Mouse (Mus musculus): Measurements from ENCODE around the gene Cdh7.
"Not testable (repeated sequence)": the region's sequence is repeated elsewhere in the genome, so short reads cannot be mapped to it uniquely, and the experiment has no call there.

Gene Cdh7

GRCm38 (mm10) chr1:109982064-109982808 is at the start of gene Cdh7:
Cdh7 (plus strand) TSS chr1:109982431.
- DNase-seq (ENCODE audit: low read depth, low spot score), result no peak

GRCm38 (mm10) chr1:109932674-109933073 is 49.6 kb upstream of the Cdh7 start:
- no peak for DNase-seq (ENCODE audit: low read depth, low spot score)

- DNase-seq (ENCODE audit: low read depth, low spot score), result no peak
Measured at GRCm38 (mm10) chr1:109948571-109948970, 33.7 kb upstream of the Cdh7 start.

GRCm38 (mm10) chr1:109971721-109972425 is 10.4 kb upstream of the Cdh7 start:
- no peak for DNase-seq (ENCODE audit: low read depth, low spot score)

- no peak for DNase-seq (ENCODE audit: low read depth, low spot score)
Measured at GRCm38 (mm10) chr1:109972426-109973015, 9.7 kb upstream of the Cdh7 start.

DNA sequence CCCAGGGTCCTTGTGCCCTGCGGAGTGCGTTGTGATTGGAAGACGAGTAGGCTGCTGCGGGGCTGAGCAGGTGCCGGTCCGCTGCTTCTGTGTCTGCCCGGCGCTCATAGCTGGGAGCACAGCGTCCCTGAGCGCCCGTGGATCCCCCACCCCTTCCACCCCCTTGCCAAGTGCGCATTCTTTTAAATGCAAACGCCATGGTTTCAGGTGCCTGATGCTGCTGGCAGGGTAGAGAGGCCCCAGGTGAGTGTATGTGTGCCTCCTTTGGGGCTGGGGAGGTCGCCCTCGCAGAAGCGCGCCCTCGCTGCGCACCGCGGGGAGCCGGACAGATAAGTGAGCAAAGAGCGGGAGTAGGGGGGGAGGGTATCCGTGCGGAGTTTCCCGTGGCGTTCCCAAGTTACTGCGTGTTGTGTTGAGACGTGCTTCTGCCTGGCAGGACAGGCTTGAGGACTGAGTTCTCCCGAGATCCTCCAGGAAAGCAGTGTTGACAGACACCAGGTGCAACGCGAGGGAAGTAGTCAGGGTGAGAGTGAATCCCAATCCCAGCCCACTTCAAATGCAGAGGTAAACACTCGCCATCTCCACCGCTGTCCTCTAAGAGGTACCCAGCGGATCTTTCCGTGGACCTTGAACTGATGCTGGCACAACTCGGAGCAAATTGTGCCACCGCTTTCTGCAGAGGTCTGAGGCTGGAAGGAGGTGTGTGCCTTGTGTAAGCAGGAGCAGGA is 742 bp downstream of the Cdh7 start:
- no peak for DNase-seq (ENCODE audit: low read depth, low spot score)

DNA sequence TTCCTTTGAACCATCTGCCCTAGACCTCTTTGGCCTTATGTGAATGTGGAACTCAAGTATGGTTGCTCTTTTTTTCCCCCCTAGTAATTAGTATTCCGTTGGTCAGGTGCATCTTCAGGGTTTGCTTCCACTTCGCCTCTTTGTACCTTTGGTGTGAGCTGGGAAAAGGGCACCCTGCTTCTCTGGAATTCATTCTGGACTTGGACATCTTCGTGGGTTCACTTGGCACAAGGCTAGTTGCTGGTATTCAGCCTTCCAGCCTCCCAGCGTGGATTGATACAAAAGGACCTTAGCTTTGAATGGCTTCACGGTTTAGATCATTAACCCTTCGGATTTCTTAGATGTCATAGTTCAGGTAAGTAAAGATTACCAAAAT is 1.3 kb downstream of the Cdh7 start:
- no peak for DNase-seq (ENCODE audit: low read depth, low spot score)

DNA sequence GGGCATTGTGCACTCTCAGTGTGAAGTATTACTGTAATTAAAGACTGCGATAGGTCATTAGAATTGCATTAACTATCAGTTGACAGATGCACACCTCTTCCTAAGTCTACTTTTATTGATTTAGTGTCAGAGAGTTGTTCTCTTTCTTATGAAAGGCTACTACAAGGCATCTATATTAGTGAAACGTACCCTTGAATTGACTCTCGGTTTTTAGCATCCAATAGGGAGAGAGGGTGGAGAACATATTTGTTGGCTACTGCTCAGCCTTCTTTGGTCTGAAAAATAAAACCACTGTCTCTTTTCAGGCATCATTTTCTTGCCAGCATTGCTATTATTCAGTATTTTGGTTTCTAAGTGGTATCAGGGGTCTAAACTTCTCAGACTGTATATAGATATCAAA is 2.5 kb downstream of the Cdh7 start:
- DNase-seq (ENCODE audit: low read depth, low spot score), result no peak

DNA sequence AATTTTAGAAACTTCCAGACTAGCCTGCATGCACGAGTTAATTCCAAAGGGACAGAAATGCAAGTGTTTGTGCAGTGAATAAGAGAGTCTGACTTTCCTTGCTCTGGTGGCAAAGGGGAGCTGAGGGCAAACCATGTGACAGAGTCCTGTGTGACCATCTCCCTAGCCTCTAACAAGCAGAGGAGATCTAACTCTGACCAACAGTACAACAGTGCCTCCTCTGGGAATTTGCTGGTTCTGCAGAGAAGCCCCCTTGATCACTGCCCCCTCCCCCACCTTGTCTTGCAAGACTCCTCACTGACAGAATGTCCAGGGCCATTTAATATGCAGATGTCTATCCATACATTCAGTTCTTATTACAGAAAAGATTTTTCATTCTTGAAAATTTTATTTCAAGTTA is 3.2 kb downstream of the Cdh7 start:
- DNase-seq (ENCODE audit: low read depth, low spot score), result no peak

- no peak for DNase-seq (ENCODE audit: low read depth, low spot score)
Measured at GRCm38 (mm10) chr1:109989541-109989940, 7.3 kb downstream of the Cdh7 start.

- no peak for DNase-seq (ENCODE audit: low read depth, low spot score)
Measured at GRCm38 (mm10) chr1:109993906-109994305, 11.7 kb downstream of the Cdh7 start.

DNA sequence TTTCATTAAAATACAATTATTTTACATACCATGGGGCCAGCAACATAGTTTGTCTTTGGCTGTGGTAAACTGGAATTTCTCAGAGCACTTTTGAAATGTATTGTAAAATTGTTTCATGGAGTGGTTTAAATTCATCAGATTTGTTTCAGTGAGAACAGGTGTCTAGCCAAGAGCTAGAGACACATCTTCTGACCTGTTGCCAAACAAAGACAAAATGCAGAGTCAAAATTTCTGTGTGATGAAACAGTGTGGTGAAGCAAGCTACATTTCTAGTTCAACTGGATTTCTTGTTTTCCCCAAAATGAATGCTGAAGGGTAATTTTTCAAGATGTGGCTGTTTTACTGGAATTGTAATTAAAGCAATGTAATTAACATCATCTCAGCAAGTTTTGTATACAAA is 22.2 kb downstream of the Cdh7 start:
- DNase-seq (ENCODE audit: low read depth, low spot score), result no peak

GRCm38 (mm10) chr1:110005038-110005437 is 22.8 kb downstream of the Cdh7 start:
- DNase-seq (ENCODE audit: low read depth, low spot score), result no peak

DNA sequence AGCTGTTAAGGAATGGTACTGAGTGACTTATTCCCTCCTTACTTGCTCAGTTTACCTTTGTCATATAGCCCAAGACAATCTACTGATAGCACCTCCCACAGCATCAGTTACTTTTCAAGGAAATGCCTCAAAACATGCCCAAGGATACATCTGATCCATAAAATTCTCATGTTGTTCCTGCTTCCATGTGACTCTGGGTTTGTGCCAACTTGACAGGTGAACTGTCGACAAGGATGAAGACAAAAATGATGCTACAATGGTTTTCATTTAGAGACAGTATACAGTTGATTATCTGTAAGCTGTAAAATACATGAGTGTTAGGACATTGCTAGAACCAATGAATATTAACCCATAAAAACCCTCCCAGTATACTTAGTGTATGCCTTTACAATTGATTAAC is 29.9 kb downstream of the Cdh7 start:
- no peak for DNase-seq (ENCODE audit: low read depth, low spot score)

DNA sequence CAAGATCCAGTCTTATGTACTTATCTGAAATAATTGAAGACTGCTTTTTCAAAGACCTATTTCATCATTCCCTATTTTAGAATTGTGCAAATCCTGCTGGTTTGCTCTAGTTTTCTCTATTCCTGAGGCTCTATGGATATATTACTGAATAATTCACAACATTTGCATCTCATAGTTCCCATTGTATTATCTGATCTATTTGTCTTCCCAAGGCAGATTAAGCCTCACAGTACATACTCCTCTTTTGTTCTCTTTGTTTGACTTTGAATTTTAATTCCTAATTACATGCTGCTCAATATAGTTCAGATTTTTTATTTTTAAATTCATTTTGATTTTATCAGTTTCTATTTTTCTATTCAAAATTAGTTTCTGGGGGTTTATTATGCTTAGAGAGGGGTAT is 74.1 kb downstream of the Cdh7 start:
- no peak for DNase-seq (ENCODE audit: low read depth, low spot score)

GRCm38 (mm10) chr1:110067405-110067804 is 85.2 kb downstream of the Cdh7 start:
- DNase-seq (ENCODE audit: low read depth, low spot score), result peak; percentile 64

GRCm38 (mm10) chr1:110078471-110078870 is 96.2 kb downstream of the Cdh7 start:
- peak; percentile 69 for DNase-seq (ENCODE audit: low read depth, low spot score)

- peak; percentile 1 for DNase-seq (ENCODE audit: low read depth, low spot score)
Measured at GRCm38 (mm10) chr1:110118071-110118470, 135.8 kb downstream of the Cdh7 start.

GRCm38 (mm10) chr1:110118862-110119261 is 136.6 kb downstream of the Cdh7 start:
- no peak for DNase-seq (ENCODE audit: low read depth, low spot score)

- not testable (repeated sequence) for DNase-seq (ENCODE audit: low read depth, low spot score)
Measured at GRCm38 (mm10) chr1:110171459-110171858, 189.2 kb downstream of the Cdh7 start.
